Comparison of ENCODE assay signal across 9 mouse cellular contexts in genomic region chrX:12127106-12127670, GRCm38 (mm10). TPM values are rescaled to one million over a fixed set of nuclear protein-coding genes. Genes with fewer than 3 reads are reported as not detected.
DNase-seq lines count a peak whose midpoint lies in the region; ATAC-seq lines count a peak whose summit lies in the region.
"Had no signal": no experiment of that assay in that cellular context is flagged by ENCODE, and none has a peak within 500 bp of the region (broad histone marks: within the 10 kb centered on the region; RNA-seq: fewer than 3 reads in every experiment).

No protein-coding gene starts in this region.

- H3K27ac ChIP-seq in heart, embryonic 12.5 days (ENCODE audit: poor library complexity, severe bottlenecking): peak overlapping the region; percentile 91; the same call in 1 of the 2 replicates
- peak overlapping the region; percentile 23 for H3K27ac ChIP-seq in heart, embryonic 16.5 days (ENCODE audit: low read length)
- peak overlapping the region; percentile 93 for H3K27ac ChIP-seq in midbrain, embryonic 12.5 days (replicated peaks)

- DNase-seq in heart, postnatal 4 days: no peak
- DNase-seq in ES-CJ7 (ENCODE audit: low read depth, low spot score): peak; percentile 23
- no peak for DNase-seq in right cerebral cortex, postnatal 25 days
- no peak for DNase-seq in right cerebral cortex, adult 2 months (ENCODE audit: low spot score in 2 of 2)
- no peak for DNase-seq in thymus, postnatal 25 days

- H3K36me3 ChIP-seq in heart, embryonic 12.5 days: no peaks in the 10 kb centered on the region
- H3K36me3 ChIP-seq in heart, embryonic 16.5 days (ENCODE audit: control insufficient read depth, insufficient read depth): no peaks in the 10 kb centered on the region
- H3K36me3 ChIP-seq in midbrain, embryonic 12.5 days: no peaks in the 10 kb centered on the region
- H3K36me3 ChIP-seq: G1E had no signal

- peak overlapping the region; percentile 77 for H3K4me3 ChIP-seq in heart, embryonic 12.5 days
- H3K4me3 ChIP-seq in heart, embryonic 16.5 days (ENCODE audit: low read length): peak overlapping the region; percentile 74
- peak overlapping the region; percentile 59 for H3K4me3 ChIP-seq in midbrain, embryonic 12.5 days

- ATAC-seq in heart, embryonic 12.5 days (ENCODE audit: insufficient number of reproducible peaks, low FRiP score): no peak
- no peak for ATAC-seq in heart, embryonic 16.5 days (replicated peaks; ENCODE audit: extremely low read depth, insufficient read depth, low FRiP score)
- no peak for ATAC-seq in midbrain, embryonic 12.5 days (ENCODE audit: low FRiP score, low read depth)

- H3K9me3 ChIP-seq in heart, embryonic 12.5 days (replicated peaks): no peaks in the 10 kb centered on the region
- no peaks in the 10 kb centered on the region; the same call in 1 of the 2 replicates for H3K9me3 ChIP-seq in heart, embryonic 16.5 days (replicated peaks; ENCODE audit: control insufficient read depth, low read length)
- no peaks in the 10 kb centered on the region for H3K9me3 ChIP-seq in midbrain, embryonic 12.5 days
- H3K9me3 ChIP-seq: G1E had no signal

- H3K4me1 ChIP-seq in heart, embryonic 12.5 days (replicated peaks): peaks cover 59% of the 10 kb centered on the region
- peaks cover 24% of the 10 kb centered on the region for H3K4me1 ChIP-seq in heart, embryonic 16.5 days (ENCODE audit: control insufficient read depth, insufficient read depth, low read length)
- H3K4me1 ChIP-seq in midbrain, embryonic 12.5 days: peaks cover 47% of the 10 kb centered on the region

- peak overlapping the region; percentile 89 for H3K9ac ChIP-seq in heart, embryonic 12.5 days
- H3K9ac ChIP-seq in heart, embryonic 16.5 days (ENCODE audit: low read length): peak overlapping the region; percentile 86
- peak overlapping the region; percentile 78 for H3K9ac ChIP-seq in midbrain, embryonic 12.5 days (replicated peaks)

- 5% methylated on average over 24 of the region's 24 CpGs for WGBS in heart, embryonic 12.5 days
- WGBS in heart, embryonic 16.5 days: 4% methylated on average over 24 of the region's 24 CpGs
- 1% methylated on average over 24 of the region's 24 CpGs for WGBS in midbrain, embryonic 12.5 days

- peak overlapping the region; percentile 85 for H3K4me2 ChIP-seq in heart, embryonic 12.5 days
- H3K4me2 ChIP-seq in heart, embryonic 16.5 days (ENCODE audit: low read depth, low read length): peak overlapping the region; percentile 76
- peak overlapping the region; percentile 60 for H3K4me2 ChIP-seq in midbrain, embryonic 12.5 days (replicated peaks)

- peaks cover 75% of the 10 kb centered on the region for H3K27me3 ChIP-seq in heart, embryonic 12.5 days (replicated peaks)
- H3K27me3 ChIP-seq in heart, embryonic 16.5 days (ENCODE audit: control insufficient read depth, insufficient read depth, low read length): peaks cover 37% of the 10 kb centered on the region
- peaks cover 85% of the 10 kb centered on the region for H3K27me3 ChIP-seq in midbrain, embryonic 12.5 days

RNA-seq across cellular contexts. Expression of gene Bcor, which starts 33.0 kb away (rescaled TPM):
- polyA plus RNA-seq in heart, embryonic 12.5 days (2016; fragmentation: Nextera tagmentation; extraction: Ambion mirVana): 20.3 and 23.4 TPM in 2 replicates
- 10 to 100 TPM; 46.2 to 48.1 TPM for total RNA-seq in heart, postnatal 4 days (2021)
- 11.5 and 13.5 TPM in 2 replicates for polyA plus RNA-seq in heart, embryonic 16.5 days (2015; fragmentation: Nextera tagmentation; extraction: Ambion mirVana)
- 26.3 and 31.2 TPM in 2 replicates for polyA plus RNA-seq in midbrain, embryonic 12.5 days (2016; fragmentation: Nextera tagmentation; extraction: Ambion mirVana)

Comparison
In these comparisons a context has a peak if more than half of its experiments do, and no peak if none do; other contexts are left out.
1. H3K27ac ChIP-seq: peak in every context shown above with its lines; median percentile 93 in midbrain, embryonic 12.5 days; 91 in heart, embryonic 12.5 days; 23 in heart, embryonic 16.5 days.